Mouse (Mus musculus) B cell, adult (primary cell): ENCODE results near the gene Sncg. TPM values are rescaled to one million over a fixed set of nuclear protein-coding genes. Genes with fewer than 3 reads are reported as not detected.

ENCODE experiments used
- total RNA-seq: library from RNA; stranded (reverse); gene quantifications from 4 replicates; pipeline ENCODE4 v1.2.4, GENCODE M21; 2023; ENCODE audit not compliant: inconsistent age

Gene Sncg
- total RNA-seq, result not detected in 4 replicates

GRCm38 (mm10) chr14:34374577-34374976, at the start of gene Sncg:
Sncg (minus strand) TSS chr14:34374789.

GRCm38 (mm10) chr14:34375415-34375904, 871 bp upstream of the Sncg start, which contains the start of gene Mmrn2:
Mmrn2 (plus strand) TSS chr14:34375465.

GRCm38 (mm10) chr14:34355301-34355700, 19.3 kb downstream of the Sncg start, which contains the start of gene Fam25c:
Fam25c (minus strand) TSS chr14:34355433.

Other genes starting within 250 kb of the Sncg start
- not detected in 4 replicates for gene Npy4r, start 222.3 kb downstream of the Sncg start, total RNA-seq
- gene Gprin2, start 173.1 kb downstream of the Sncg start, total RNA-seq, result not detected in 4 replicates
- gene Syt15, start 155.2 kb downstream of the Sncg start, total RNA-seq, result not detected in 4 replicates
- gene Shld2, start 64.3 kb downstream of the Sncg start, total RNA-seq, result 25.1 to 28.2 TPM (median 27.0 TPM) in 4 replicates
- 99.8 to 132 TPM (median 115 TPM) in 4 replicates for gene Glud1, start 64.1 kb downstream of the Sncg start, total RNA-seq
- gene Fam25c, start 19.4 kb downstream of the Sncg start, total RNA-seq, result not detected in 4 replicates
- gene Mmrn2, start 676 bp upstream of the Sncg start, total RNA-seq, result not detected in 4 replicates
- 0.09 to 0.35 TPM (median 0.28 TPM) in 4 replicates for gene Bmpr1a, start 128.6 kb upstream of the Sncg start, total RNA-seq
- gene 9230112D13Rik, start 148.0 kb upstream of the Sncg start, total RNA-seq, result not detected in 4 replicates
- not detected in 4 replicates for gene Ldb3, start 213.9 kb upstream of the Sncg start, total RNA-seq
- not detected in 4 replicates for gene Opn4, start 225.4 kb upstream of the Sncg start, total RNA-seq